Mouse (Mus musculus) frontal cortex, postnatal 36 days (tissue): ENCODE results near the gene Fam83c.

Experiments used
- DNase-seq, 2 experiments: peaks; one replicate each; pipeline ENCODE4 v3.0.0; 2022; ENCODE audit warnings: low spot score in 2 of 2

Gene Fam83c

DNA sequence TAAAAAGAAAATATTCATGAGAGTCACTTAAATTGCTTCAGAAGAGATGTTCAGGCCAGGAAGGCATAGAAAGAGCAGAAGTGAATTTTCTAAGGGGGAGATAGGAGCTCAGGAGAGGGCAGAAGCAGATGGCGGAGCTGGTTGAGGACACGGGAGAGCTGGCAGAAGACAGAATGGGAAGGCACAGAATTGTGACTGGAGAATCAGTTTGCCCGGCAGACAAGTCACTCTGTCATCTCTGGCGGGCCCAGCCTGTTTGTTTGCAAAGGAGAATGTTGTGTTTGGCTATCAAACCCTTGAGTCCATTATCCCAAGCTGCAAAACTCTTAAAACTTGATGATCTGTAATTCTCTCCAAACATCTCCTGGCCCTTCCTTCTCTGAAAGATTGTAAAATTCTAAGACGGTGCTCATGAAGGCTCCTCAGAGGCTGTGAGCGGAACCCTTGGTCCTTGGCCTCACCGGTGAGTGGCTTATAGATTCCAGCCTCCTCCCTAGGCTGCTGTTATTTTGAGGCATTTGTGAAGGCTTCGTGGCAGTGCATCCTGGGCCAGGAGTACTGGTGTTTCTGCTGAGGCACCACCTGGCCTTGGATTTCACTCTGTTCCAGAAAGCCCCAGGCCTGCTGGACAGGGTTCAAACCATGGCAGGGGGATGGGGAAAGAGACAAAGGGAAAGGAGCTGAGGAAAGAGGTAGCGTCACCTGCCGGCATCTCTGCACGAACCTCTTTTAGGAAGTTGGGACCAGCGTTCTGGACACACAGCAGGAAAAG is 39.8 kb downstream of the Fam83c start:
- no peak for DNase-seq

DNA sequence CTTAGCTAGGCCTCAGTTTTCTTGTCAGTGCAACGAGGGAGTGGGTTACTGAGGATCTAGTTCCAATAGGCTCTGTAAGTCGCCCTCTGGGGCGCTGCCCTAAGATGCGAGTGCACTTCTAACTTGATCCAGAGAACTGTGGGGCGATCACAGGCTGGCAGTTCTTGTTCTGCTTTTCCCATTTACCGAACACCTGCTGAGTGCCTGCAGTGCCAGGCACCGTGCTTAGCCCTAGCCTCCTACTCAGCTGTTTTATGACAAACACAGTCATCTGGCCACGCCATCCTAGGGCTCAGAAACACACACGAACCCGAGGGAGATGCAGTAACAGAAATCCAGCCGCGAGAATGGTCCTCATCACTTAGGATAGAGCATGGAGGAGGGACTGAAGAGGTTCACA is 41.8 kb downstream of the Fam83c start:
- DNase-seq, result no peak

DNA sequence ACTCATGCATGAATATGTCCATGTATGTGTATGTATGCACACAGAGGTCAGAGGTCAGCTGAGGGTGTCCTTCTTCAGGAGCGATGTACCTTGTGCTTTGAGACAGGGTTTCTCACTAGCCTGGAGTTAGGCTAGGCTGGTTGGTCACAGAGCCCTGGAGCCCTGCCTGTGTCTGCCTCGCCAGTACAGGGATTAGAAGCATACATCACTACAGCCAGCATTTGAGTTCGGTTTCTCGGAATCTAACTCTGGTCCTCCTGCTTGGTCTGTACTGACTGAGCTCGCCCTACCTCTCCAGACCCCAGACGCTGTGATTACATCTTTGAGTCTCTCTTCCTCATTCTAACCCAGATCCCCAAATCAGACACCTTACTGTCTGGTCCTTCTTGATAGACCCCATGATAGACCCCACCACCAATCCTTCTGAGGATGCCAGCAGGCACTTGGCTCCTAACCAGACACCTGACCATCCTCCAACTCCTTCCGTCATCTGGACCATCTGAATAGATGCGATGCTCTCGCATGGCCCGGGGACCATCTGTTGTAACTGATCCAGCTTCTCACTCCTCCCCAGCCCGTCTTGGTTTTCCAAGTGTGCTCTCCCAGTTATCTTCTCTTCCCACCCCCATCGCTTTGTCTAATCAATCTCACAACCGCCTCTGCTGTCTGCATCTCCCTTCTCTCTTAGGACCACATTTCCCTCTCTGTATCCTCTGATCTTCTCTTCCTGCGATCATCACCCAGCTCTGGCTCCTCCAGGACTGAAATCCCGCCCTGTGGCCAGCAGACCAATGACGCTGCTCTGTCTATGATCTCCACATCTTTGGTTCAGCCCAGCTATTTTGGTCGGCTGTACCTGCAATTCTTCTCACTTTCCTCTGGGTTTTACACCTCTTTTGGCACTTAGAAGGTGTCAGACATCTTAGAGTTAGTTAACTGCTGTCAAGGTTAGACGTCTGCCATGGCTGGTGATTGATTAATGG is 46.4 kb downstream of the Fam83c start:
- DNase-seq, result no peak

DNA sequence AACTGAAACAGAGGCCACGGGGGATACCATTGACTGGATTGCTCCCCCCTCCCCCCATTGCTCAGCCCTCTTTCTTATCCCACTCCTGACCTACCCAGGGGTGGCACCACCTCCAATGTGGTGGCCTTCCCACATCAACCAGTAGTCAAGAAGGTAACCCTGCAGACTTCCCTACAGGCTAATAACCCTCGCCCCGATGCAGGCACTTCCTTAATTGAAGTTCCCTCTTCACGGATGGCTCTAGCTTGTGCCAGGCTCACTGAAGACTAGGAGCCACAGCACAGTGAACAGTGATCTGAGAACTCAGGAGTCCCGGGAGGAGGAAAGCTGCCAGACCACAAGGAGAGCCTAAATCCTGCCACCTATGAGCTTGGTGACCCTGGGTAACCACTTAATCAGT is 47.7 kb downstream of the Fam83c start:
- DNase-seq, result no peak

DNA sequence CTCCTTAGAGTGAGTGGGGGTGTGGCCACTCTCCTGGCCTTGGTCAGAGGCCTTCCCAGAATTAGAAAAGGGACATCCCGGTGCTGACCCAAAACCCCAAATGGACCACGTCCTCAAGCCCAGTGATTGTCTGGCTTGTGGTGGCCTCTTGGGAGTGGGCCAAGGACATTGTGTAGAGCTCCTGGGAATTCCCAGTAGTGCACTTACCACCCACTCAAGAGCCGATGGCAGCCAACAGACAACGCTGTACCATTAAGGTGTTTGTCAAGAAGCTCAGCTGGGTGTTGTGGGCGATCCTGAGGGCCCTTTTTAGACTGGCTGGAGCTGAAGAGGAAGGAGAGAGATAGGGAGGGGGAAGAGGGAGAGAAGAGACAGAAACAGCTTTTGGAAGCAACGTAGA is 50.1 kb downstream of the Fam83c start:
- DNase-seq, result peak; percentile 61 to 63

DNA sequence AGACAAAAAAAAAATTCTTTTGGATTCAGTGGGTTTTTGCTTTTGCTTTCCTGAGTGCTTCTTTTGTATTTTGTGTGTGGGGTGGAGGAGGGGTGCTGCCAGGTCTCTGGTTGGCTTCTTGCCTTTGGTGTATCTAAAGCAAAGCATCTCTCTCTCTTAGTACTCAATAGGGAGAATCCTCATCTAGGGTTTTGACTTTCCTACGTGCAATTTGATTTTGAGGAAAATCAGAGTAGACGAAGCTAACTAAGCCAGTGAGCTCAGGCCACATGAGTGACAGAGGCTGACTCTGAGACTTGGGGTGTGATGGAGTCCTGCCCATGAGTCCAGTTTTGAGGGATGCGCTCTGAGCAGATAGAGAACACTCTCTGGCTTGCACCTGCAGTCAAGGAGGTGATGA is 55.1 kb downstream of the Fam83c start:
- DNase-seq, result no peak

DNA sequence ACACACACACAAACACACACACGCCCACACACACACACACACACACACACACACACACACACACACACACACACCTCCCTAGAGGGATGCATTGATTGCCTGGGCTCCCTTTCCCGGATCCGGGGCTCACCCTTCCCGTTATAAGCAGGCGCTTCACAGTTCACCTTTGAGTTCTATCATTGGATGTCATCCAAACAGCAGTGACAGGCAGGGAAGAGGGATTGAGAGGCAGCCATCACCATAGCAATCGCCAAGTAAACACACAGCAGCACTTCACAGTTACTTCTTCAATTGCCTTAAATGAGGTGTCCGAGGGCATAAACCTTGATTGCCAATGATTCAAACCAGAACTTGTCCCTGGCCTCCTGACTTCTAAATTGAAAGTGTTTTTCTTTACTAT is 55.6 kb downstream of the Fam83c start:
- DNase-seq, result no peak

DNA sequence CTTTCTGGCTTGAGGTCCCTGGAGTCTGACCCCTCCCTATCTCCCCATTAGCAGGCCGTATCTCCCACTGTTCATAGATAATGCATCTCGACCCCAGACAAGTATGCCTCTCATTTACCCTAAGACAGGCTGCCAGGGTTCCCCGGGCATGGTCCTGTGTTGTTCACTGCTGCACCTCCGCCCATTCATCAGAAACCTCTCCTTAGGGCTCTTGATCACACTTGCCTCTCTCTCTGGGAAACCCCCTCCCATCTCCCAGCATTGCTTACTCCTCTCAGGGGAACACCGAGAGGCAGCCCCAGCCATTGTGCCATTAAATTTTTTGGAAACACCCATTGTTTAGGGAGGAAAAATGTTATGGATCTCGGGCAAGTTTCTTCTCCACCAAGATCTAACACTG is 56.6 kb downstream of the Fam83c start:
- DNase-seq, result no peak

DNA sequence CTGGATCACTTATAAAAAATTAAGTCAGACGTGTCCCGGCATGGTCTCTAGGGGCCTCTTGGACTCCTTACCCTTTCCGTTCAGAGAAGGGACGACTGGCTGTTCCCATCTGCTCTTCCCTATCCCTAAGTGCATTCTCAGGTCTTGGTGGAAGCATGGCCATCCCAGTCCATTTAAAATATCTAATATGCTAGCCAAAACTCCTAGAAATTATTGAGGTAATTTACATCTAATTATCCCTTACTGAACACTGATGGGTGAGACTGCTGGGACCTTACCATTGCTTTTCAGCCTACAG is 57.0 kb downstream of the Fam83c start:
- DNase-seq, result no peak
